Mouse (Mus musculus) T-cell, adult 2 months (primary cell): ENCODE measurements around the gene Ftsj1.

ENCODE experiments used
- DNase-seq: peaks from one replicate; pipeline ENCODE4 v3.0.0; 2022; ENCODE audit warnings: low spot score

Gene Ftsj1

GRCm38 (mm10) chrX:8218114-8218513, 34.1 kb downstream of the Ftsj1 start:
- no peak for DNase-seq

- no peak for DNase-seq
These were observed 34.8 kb downstream of the Ftsj1 start for GRCm38 (mm10) chrX:8217383-8217782.

- no peak for DNase-seq
These were observed 40.6 kb downstream of the Ftsj1 start for GRCm38 (mm10) chrX:8211490-8212207.

- no peak for DNase-seq
These were observed 42.5 kb downstream of the Ftsj1 start for GRCm38 (mm10) chrX:8209720-8210119.

- DNase-seq, result no peak
These were observed 45.0 kb downstream of the Ftsj1 start for GRCm38 (mm10) chrX:8207224-8207623.

GRCm38 (mm10) chrX:8206694-8207197, 45.5 kb downstream of the Ftsj1 start:
- DNase-seq, result no peak

- no peak for DNase-seq
These were observed 46.1 kb downstream of the Ftsj1 start, which contains the start of gene Porcn for GRCm38 (mm10) chrX:8206015-8206693. Gene Porcn (minus strand): TSS chrX:8206525.

GRCm38 (mm10) chrX:8205551-8205950, 46.7 kb downstream of the Ftsj1 start:
- DNase-seq, result no peak

- no peak for DNase-seq
These were observed 47.1 kb downstream of the Ftsj1 start for GRCm38 (mm10) chrX:8205088-8205487.

GRCm38 (mm10) chrX:8204076-8204475, 48.1 kb downstream of the Ftsj1 start:
- no peak for DNase-seq

- DNase-seq, result no peak
These were observed 49.1 kb downstream of the Ftsj1 start for GRCm38 (mm10) chrX:8203105-8203504.

- DNase-seq, result no peak
These were observed 58.8 kb downstream of the Ftsj1 start, which contains the start of gene Ebp for GRCm38 (mm10) chrX:8193419-8193723. Gene Ebp (minus strand): TSS chrX:8193512.

GRCm38 (mm10) chrX:8192640-8193418, 59.4 kb downstream of the Ftsj1 start:
- peak; percentile 78 for DNase-seq

GRCm38 (mm10) chrX:8192126-8192639, 60.0 kb downstream of the Ftsj1 start:
- DNase-seq, result no peak
